Mouse (Mus musculus) olfactory bulb, adult 2 months (tissue): ENCODE measurements around the gene Rab1b.

Source experiments
- CTCF ChIP-seq: fragments of 200-500 bp; IDR thresholded peaks from 2 replicates; pipeline ENCODE4 v1.5.1; 2012; ENCODE audit warnings: low read depth, mild to moderate bottlenecking, low read length, moderate library complexity; ENCODE audit not compliant: insufficient read depth
- POLR2A ChIP-seq: fragments of 200-500 bp; IDR thresholded peaks from 2 replicates; pipeline ENCODE4 v1.6.1; 2012; ENCODE audit warnings: mild to moderate bottlenecking, low read depth, low read length, moderate library complexity; ENCODE audit not compliant: insufficient read depth

- TF ChIP-seq POLR2A (no peak), CTCF (no peak)
Observed at GRCm38 (mm10) chr19:5094746-5095417, 12.0 kb downstream of the Rab1b start.
